13 mouse cellular contexts compared by ENCODE assay signal in the genomic region with DNA sequence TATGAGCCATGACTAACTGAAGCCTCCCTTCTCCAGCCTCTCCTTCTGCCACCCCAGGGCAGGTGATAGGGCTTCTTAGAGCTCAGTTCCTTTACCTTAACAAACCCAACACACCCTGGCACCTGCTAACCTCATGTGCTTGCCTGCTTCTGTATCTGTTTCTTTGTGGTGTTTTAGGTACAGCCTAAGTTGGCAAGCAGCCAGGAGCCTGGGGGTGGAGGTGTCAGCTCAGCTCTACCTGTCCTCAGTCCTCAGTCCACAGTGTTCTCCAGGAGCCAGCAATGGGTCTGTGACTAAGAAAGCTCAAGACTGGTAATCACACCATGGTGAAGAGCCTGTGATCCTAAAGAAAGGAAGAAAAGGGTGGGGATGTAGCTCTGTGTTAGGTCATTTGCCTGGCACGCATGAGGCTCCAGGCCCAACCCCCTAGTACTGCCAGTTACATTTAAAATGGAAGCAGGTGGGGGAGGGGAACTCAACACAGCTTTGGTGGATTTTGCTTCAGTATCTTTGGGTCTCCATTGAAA. TPM values are rescaled to one million over a fixed set of nuclear protein-coding genes. Genes with fewer than 3 reads are reported as not detected.
DNase-seq lines count a peak whose midpoint lies in the region; ATAC-seq and TF ChIP-seq lines count a peak whose summit lies in the region.
"Had no signal": no experiment of that assay in that cellular context is flagged by ENCODE, and none has a peak within 500 bp of the region (broad histone marks: within the 10 kb centered on the region; RNA-seq: fewer than 3 reads in every experiment).

No protein-coding gene starts in this region.

- H3K27ac ChIP-seq in liver, embryonic 12.5 days: no peak overlapping the region
- H3K27ac ChIP-seq in layer of hippocampus, adult 2 months: no peak overlapping the region
- H3K27ac ChIP-seq: limb, embryonic 12.5 days had no signal

- no peak for TF ChIP-seq CTCF in layer of hippocampus, adult 2 months (conservative IDR thresholded peaks at IDR 0.05)

- no peak overlapping the region for H3K9ac ChIP-seq in liver, embryonic 12.5 days
- H3K9ac ChIP-seq: limb, embryonic 12.5 days had no signal

- H3K4me1 ChIP-seq in liver, embryonic 12.5 days: peaks cover 69% of the 10 kb centered on the region

- H3K36me3 ChIP-seq in liver, embryonic 12.5 days: no peaks in the 10 kb centered on the region
- no peaks in the 10 kb centered on the region; the same call in 1 of the 2 replicates for H3K36me3 ChIP-seq in splenic B cell, adult 2 months (ENCODE audit: control insufficient read depth, insufficient read depth, low read length, poor library complexity, severe bottlenecking)
- H3K36me3 ChIP-seq: limb, embryonic 12.5 days had no signal

- no peak for ATAC-seq in liver, embryonic 12.5 days

- no peak overlapping the region for H3K4me2 ChIP-seq in liver, embryonic 12.5 days
- H3K4me2 ChIP-seq: limb, embryonic 12.5 days had no signal

- WGBS in liver, embryonic 12.5 days (ENCODE audit: insufficient replicate concordance): 54% methylated on average over 1 of the region's 1 CpGs

- no peaks in the 10 kb centered on the region for H3K9me3 ChIP-seq in liver, embryonic 12.5 days (replicated peaks)
- H3K9me3 ChIP-seq: limb, embryonic 12.5 days had no signal

- H3K4me3 ChIP-seq in liver, embryonic 12.5 days: no peak overlapping the region
- H3K4me3 ChIP-seq in layer of hippocampus, adult 2 months: no peak overlapping the region
- H3K4me3 ChIP-seq: erythroblast, embryonic 14.5 days; limb, embryonic 12.5 days; myocyte had no signal

- peaks cover 19% of the 10 kb centered on the region for H3K27me3 ChIP-seq in liver, embryonic 12.5 days (replicated peaks)
- H3K27me3 ChIP-seq in splenic B cell, adult 2 months (ENCODE audit: control insufficient read depth, insufficient read depth, low read length, poor library complexity, severe bottlenecking): no peaks in the 10 kb centered on the region

- DNase-seq in liver: peak; percentile 40
- peak; percentile 64 for DNase-seq in T-cell, adult 2 months (ENCODE audit: low spot score)
- peak; percentile 68 for DNase-seq in cerebellum, adult 9-11 months
- DNase-seq in splenic B cell, adult 2 months (ENCODE audit: low read depth, low spot score): peak; percentile 22
- no peak for DNase-seq in layer of hippocampus, adult 2 months (ENCODE audit: low spot score in 2 of 2)
- no peak for DNase-seq in layer of hippocampus, adult 11-12 months (ENCODE audit: low spot score)
- no peak for DNase-seq in right cerebral cortex, postnatal 4 days
- DNase-seq: adrenal gland, postnatal 10 days; heart, adult 11 months had no signal

RNA-seq across cellular contexts. Expression of a gene that starts 4.0 kb away (rescaled TPM):
- 17.6 and 18.6 TPM in 2 replicates for polyA plus RNA-seq in liver, embryonic 12.5 days (2016; fragmentation: Nextera tagmentation; extraction: Ambion mirVana)
- 10 to 100 TPM; 54.3 to 64.6 TPM for total RNA-seq in layer of hippocampus, adult 2 months (2021)

Comparison
In these comparisons a context has a peak if more than half of its experiments do, and no peak if none do; other contexts are left out.
1. DNase-seq: peak in liver (single experiment), T-cell, adult 2 months (single experiment), cerebellum, adult 9-11 months (single experiment) and splenic B cell, adult 2 months (single experiment); none in layer of hippocampus, adult 2 months (0 of 2), layer of hippocampus, adult 11-12 months (single experiment) and right cerebral cortex, postnatal 4 days (single experiment).